Mouse (Mus musculus) adrenal gland, postnatal 25 days (tissue): ENCODE measurements around the gene Pkib. TPM values are rescaled to one million over a fixed set of nuclear protein-coding genes. Genes with fewer than 3 reads are reported as not detected.
A peak's percentile ranks its signal among the peaks of the same experiment; 100 is the strongest.

ENCODE experiments used
- DNase-seq: peaks from one replicate; pipeline ENCODE4 v3.0.0; 2021; ENCODE audit warnings: mixed read lengths
- total RNA-seq: library from RNA; stranded (reverse); gene quantifications from 2 replicates; pipeline ENCODE4 v1.2.3, GENCODE M21; 2021

Gene Pkib
- total RNA-seq, 1 experiment from 2014 or later, result 0.67 TPM

DNA sequence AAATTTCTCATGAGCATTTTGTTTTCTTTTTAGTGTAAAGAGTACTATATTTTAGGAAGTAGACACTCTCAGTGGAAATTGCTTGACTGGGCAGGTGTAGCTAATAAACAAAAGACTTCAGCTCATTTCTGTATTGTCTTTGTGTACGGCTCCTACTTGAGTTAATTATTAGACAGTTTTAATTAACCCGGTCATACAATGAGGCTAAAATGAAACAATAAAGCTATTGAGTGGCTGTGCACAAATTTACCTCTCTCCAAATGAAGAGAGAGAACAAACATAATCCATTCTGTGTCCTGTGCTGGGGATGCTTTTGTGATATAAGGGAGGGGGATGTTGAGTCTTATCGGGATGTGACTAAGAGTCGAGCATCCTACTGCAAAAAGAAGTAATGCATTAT is 109.0 kb downstream of the Pkib start:
- no peak for DNase-seq

DNA sequence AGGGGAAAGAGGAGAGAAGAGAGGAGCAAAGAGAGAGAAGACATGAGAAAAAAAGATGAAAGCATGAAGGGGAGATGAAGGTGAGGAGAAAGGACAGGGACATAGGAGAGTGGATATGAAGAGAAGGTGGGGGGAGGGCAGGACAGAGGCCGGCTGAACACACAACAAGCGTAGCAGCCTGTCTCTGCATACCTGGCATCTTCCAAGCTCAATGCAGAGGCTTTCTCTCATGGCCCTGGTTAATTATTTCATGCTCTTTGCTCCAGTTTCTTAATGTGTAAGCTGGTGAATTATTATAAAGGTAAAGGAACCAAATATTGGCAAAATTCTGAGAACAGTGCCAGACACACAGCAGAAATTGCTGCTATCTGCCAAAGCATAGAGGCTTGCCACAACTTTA is 109.6 kb downstream of the Pkib start:
- DNase-seq, result no peak

DNA sequence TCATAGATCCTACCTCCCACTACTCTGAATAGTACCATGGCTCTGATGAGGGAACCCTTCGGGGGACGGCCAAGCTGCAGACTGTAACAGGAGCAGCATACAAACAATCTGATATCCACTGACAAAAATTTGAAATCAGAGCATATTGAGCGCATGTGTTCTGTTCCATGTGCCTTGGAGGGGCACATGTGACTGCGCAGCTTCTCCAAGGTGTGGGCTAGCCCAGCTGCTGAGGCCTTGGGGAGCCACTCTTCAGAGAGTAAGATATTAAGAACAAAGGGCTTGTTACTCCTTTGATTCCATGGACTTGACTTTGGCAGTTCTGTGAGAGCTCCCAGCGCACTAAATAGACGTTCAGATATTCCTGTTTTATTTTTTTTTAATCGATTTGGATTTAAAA is 111.3 kb downstream of the Pkib start:
- DNase-seq, result no peak

DNA sequence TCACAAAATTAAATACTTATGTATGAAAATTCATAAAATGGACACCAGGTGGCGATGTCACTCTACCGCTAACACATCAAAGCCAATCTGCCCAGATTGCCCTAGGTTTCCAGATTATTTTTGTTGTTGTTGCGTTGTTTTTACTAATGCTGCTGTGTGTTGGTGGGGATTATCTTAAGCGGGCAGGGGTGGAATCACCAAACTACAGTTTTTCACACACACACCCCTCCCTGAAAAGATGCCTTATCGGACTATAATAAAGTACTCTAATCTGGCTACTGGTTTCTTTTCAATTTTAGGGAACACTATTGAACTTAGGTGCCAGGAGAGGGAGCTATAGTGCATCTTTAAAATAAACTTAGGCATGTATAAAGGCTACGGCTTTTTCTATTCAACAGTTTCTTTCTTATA is 111.8 kb downstream of the Pkib start:
- DNase-seq, result peak; percentile 7

DNA sequence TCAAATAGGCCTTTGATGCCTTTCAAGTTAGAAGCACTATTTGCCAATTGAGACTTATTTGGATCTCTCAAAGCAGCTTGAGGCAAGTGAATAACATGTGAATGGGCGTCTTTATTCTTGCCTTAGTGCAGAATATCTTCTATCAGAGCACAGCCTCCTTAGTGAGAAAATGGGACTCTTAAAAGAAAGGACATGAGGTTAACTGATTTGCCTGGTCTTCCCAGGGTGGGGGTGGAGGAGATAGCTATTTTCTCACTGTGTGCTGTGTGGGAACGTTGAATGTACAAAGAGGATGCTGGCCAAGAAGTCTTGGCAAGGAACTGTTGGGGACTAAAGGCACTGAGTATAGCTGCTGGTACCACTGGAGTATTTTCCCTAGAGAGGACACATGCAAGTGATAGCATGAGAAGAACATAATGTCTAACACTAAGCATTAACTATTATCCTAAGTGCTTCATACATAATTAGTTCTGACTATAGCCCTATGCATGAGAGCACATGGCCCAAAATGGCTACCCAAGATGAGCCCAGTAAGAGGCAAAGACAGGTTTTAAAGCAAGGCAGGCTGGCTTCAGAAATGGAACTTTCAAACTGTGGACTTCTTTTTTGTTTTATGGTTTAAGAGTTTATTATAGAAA is 112.5 kb downstream of the Pkib start:
- DNase-seq, result no peak

DNA sequence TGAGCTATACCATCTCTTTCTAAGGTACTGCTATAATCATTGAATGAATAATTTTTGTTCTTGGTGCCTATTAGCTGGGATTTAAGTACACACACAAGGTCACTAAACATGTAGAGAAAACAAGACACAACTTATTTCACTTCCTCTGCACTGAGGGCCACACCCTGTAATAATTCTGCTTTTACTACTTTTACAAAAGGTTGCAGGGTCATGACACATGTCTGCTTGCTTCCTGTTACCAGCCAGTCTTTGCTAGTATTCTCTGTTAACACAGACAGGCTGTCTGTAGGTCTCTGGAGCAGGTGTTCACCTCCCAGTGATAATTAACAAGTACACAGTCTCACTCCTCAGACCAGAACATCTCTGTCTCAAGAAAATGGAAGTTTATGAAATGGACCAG is 113.7 kb downstream of the Pkib start:
- DNase-seq, result no peak

DNA sequence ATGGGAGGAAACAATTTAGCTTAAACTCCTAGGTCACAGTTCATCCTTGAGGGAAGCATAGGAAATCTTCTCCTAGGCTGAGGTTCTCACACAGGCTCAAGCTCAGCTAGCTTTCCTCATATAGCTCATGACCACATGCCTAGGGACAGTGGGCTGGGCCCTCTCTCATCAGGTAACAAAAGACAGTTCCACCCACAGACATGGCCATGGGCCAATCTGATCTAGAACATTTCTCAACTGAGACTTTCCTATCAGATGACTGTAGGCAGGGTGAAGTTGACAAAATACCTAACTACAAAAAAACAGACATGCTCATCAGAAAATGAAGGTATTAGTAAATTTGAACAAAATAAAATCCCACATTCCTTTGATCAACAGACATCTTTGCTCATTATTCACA is 115.3 kb downstream of the Pkib start:
- no peak for DNase-seq

DNA sequence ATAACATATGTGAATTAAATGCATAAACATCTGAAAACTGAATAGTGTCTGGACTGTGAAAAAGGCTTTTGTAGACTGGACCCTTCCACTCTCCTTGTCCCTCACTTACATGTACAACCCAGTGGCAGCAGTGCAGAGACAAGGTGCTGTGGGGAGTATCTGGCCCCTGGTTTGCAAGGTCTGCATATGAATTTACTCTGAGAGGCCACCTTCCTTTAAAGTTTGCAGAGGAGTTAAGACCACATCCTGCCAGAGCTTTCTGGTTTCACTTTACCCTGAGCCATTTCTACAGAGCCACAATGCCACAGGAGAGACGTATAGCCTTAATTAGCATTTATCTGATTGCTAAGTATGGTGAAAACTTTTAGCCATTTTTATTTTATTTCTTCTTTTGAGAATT is 121.6 kb downstream of the Pkib start:
- DNase-seq, result no peak

DNA sequence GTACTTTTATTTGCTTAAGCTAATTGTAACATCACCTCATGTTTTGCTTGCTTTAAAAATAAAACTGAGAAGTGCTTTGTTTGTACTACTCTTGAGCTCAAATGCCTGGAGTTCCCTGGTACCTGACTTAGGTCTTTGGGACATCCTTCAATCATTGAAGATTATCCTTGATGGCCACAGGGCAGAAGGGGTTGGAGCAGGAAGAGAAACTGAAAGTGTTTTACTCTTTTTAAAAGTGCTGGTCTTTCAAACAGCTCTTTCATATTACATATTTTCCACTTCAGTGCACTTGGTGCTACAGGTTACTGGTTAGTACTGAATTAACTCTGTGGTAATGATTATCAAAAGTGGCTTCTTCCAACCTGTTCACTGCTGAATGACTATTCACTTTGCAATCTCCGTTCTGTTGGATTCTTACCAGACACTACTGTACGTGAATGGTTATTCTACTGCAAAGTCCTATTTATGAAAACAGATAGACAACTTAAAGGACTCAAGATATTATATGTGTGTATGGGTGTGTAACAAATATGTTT is 123.5 kb downstream of the Pkib start:
- no peak for DNase-seq

DNA sequence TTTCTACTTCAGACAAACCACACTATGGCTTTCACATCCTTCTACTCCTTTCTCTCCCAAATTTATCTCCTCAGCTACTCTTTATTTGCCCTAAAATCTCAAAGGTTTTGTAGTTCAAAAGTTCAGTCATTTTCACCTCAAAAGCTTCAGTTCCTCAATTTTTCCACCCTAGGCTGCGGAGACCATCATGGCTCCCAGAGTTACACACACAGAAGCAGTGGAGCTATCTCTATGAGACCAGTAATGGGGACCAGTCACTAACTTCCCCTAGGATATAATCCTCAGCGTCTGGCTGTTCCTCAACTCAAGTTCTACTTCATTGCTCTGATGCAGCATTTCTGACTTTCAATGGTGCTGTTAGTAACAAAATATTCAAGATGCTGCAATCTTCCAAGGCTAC is 127.2 kb downstream of the Pkib start:
- DNase-seq, result no peak

DNA sequence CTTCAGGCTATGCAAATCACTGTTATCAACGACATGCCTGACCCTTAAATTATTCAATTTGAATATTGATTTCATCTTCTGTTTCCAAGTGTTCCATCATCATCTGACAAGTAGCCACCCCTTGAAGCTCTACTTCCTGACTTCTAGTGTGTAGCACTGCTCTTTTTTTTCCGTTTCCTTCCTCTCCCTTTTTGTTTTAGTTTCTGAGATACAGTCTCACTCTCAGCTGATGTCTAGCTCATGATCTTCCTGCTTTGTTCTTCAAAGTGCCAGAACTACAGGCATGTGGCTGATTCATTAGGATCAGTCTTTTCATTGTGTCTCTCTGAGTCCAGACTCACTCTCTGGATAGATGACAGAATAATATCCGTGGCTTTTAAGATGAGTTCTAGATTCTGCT is 128.9 kb downstream of the Pkib start:
- DNase-seq, result no peak

DNA sequence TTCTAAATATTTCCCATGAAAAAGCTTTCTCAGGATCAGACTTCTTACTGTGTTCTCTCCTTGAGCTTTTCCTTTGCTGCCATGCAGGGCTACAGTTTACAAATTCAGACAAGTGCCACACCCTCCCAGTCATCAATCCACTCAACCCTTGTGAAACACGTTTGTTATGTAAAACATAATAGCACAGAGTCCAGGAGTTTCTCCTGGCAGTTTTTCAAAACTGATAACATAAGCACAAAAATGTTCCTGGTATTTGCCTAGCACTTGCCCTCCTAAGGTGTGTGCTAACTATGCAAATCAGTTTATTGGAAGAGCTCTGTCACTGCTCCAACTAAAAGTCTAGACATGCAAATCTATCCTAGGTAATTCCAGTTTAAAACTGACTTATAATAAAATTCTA is 131.3 kb downstream of the Pkib start:
- DNase-seq, result no peak

DNA sequence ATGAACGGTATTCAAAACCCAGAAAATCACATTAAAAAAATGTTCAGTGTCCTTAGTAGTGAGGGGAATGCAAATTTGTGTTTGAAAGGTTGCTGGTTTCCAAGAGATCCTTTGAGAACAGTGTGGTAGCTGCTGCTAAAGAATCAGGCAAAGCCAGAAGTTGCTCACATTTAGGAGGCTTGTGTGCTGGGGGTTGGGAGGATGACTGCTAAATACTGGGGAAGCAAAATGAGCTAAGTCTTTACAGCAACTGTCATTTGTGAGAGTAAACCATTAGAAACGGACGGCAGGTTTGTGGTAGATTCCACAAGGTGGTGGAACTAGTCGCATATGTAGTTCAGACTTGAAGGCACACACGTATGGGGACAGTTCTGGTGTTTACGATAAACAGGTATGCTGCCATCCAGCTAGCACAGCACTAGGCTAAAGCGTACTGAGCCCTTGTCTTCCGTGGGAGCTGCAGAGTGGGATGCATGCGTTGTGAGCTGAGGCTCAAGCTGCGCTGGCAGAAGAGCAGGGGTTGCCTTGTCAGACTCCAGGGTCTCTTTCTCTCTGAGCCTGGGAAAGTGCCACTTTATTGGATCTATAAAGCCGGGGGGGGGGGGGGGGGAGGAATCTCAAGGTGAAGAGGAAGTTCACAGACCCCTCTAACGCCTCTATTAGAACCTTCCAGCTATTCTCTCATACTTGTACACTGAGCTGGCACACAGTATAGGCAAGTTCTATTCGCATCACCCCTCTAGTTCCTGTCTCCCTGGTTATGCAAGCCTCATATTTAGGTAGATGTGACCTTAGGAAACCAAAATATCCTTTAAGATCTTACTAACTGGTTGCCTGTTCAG is 151.7 kb downstream of the Pkib start:
- DNase-seq, result no peak

DNA sequence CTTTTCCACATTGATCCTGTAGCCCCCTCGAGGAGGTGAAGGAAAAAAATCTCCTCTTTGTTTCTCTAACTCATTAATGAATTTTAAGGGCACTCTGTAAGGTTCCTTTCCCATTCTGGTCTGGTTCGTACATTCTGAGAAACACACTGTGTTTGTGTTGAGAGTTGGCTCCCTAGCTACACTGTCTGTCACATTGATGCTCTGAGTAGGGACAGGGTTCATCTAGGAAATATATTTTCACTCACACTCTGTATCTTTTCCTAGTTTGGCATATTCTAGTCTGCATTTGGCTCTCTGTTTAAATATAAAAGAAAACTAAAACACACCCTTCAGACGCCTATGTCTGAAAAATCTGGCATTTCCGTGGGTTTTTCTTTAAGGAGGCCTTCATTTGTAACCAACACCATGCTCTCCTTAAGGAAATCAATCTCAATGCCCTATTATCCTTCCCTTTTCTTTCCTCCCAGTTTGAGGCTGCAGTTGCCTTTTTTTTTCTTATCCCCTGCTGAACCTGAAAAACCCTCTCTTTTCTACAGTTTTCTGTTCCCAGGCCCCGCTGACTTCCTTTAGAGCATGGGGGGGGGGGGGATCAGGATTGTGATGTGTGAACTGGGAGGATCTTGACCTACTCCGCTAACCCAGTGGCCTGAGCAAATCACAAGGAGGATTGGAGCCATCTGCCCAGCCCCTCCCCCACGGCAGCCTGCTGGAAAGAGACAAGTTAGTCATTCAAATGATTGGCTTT is 152.5 kb downstream of the Pkib start:
- DNase-seq, result peak; percentile 81

DNA sequence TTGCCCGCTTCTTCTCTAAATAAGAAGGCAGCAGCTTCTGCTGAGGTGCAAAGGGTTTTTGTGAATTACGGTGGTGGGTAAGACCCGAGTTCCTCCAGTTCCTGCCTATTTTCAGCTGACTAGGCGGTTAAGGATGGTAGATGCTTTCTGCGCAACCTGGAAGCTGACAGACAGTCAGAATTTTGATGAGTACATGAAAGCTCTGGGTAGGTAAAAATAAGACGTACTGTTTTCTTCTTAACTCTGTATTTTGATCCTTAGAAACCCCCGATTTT is 153.0 kb downstream of the Pkib start, which contains the start of gene Fabp7:
Fabp7 (plus strand) TSS at position 6 of the 275 bp plus-strand sequence.
- no peak for DNase-seq

DNA sequence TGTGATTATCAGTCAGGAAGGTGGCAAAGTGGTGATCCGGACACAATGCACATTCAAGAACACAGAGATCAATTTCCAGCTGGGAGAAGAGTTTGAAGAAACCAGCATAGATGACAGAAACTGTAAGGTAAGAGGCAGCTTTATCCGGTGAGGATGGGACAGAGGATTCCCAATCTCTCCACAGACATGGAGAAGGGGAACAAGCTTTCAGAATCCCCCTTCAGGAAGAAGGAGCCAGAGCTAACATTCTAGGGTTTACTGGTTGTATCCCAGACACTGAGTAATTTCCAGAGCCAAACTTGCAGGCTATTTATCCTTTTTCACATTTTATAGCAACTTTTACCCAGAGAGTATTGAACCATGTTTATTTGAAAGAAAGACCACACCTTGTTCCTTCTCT is 153.8 kb downstream of the Pkib start:
- DNase-seq, result no peak

Other genes with a start within 250 kb of the Pkib start
- 17.2 and 20.0 TPM in 2 replicates for gene Hsf2, start 145.6 kb upstream of the Pkib start, total RNA-seq
- 257 and 342 TPM in 2 replicates for gene Serinc1, start 99.5 kb upstream of the Pkib start, total RNA-seq
- gene Fabp7, start 152.9 kb downstream of the Pkib start, total RNA-seq, result 0.97 TPM in 1 of 2 replicates, not detected in the other
- gene Smpdl3a, start 162.4 kb downstream of the Pkib start, total RNA-seq, result 36.0 and 38.7 TPM in 2 replicates